Mouse (Mus musculus) brown adipose tissue, adult 24 weeks (tissue): ENCODE results near the gene Cep112. TPM values are rescaled to one million over a fixed set of nuclear protein-coding genes. Genes with fewer than 3 reads are reported as not detected.
A peak's percentile ranks its signal among the peaks of the same experiment; 100 is the strongest.

Experiments used
- H3K27ac ChIP-seq: fragments of 200-500 bp; replicated peaks from 2 replicates; pipeline ENCODE4 v1.5.1; 2012; ENCODE audit warnings: low read depth, mild to moderate bottlenecking, low read length
- H3K4me1 ChIP-seq: fragments of 200-500 bp; 2 replicates; pipeline ENCODE4 v1.6.1; 2012; ENCODE audit warnings: low read length, mixed read lengths; ENCODE audit not compliant: control insufficient read depth, insufficient read depth, insufficient read length
- H3K4me3 ChIP-seq: fragments of 200-500 bp; 2 replicates; pipeline ENCODE4 v1.5.1; 2012; ENCODE audit warnings: low read depth, mild to moderate bottlenecking, low read length, moderate library complexity; ENCODE audit not compliant: insufficient read depth
- polyA plus RNA-seq: library from polyadenylated mRNA; stranded (reverse); fragments of >200 nt; gene quantifications from 2 replicates; pipeline ENCODE4 v1.2.4, GENCODE M21; 2012; ENCODE audit not compliant: missing spikeins, insufficient read depth, insufficient read length

The Cep112 gene
- polyA plus RNA-seq, 1 experiment: 4.0 TPM

DNA sequence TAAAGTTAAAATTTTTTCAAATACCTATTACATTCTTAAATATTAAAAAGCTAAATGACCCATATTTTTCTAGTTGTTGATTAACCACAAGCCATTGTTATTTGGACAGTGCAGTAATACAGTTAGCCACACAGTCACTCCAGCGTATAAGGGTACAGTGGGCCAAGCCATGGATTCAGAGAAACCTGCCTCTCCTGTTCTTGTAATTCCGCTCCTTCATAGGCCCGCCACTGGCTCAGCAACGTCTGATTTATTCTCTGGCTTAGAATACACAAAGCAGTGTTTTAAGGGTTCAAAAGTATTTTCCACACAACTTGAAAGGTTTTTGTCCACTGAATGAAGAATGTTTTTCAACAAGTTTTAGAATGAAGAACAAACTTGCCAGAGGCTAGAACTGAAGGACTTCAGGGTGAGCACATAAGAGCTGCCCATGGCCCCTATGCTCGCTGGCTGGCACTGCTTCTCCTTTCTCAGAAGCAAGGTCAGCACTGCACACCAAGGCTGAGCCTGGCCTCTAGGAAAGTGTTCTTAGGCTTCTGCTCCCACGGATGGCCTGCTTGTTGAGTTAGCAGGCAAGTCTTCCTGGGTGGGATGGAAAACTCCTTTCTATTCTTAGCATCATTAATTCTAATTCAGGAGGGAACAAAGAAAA is 349.2 kb downstream of the Cep112 start:
- no peak overlapping the region for H3K27ac ChIP-seq
- H3K4me1 ChIP-seq: no peaks in the 10 kb centered on the region; the same call in 1 of the 2 replicates
- H3K4me3 ChIP-seq: no peak overlapping the region

DNA sequence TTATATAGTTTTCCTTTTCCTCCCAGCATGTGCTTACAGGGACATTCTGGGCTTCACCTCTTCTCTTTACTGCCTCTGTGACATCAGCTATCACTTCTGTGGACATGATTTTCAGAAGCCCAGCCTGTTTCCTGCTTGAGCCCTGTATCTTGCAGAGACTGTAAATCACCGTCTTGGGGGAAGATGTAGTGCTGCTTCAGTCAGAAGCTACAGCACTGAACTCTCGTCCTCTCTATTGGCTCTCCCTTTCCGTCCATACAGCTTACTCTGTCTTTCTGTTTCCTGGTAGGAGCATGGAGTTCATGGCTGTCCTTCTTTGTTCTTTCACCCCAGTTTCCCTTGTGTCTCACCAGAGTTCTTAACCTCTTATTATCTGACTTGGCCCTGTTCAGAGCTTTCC is 352.2 kb downstream of the Cep112 start:
- H3K4me1 ChIP-seq: no peaks in the 10 kb centered on the region
- H3K4me3 ChIP-seq: no peak overlapping the region
- no peak overlapping the region for H3K27ac ChIP-seq

DNA sequence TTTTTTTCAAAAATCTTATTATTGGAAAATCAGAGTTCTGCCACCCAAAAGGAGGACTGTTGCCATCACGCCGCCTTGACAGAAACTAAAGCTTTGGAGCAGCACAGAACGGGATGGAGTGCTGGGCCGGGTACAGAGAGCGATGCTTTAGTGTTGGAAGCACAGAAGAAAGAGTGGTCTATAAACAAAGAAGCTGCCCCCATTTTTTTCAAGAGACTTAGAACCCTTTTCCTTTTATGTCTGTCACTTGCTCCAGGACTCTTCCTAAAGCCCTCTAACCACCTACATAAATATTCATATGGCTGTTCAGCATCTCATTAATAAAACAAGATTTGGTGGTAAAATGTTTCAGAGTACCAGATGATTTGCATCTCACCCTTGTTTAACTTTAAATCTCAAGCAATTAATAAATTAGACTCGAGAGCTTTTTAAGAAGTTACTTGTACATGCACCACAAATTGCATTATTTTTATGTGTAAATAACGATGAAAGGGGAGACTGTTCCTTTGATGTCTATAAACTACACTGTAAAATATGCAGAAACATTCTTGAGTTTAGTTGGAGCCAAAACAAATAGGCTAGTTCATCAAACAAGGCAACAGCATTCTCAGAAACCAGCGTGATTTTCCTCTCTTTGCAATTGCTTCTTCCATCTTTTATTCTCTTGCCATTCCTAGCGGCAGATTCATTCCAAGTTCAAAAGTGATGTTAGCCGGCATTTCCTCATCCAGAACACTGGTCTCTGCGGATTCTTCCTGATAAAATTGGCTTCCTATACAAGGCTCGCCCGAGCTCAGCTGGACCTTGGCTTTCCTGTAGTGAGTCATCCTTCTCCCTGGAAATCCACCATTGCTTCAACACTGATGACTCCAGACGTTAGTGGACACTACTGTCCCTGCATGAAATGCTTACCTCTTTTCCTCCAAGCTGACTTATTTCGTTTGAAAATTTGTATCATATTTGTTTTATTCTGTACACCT is 355.6 kb downstream of the Cep112 start:
- no peak overlapping the region for H3K27ac ChIP-seq
- H3K4me3 ChIP-seq: no peak overlapping the region
- no peaks in the 10 kb centered on the region for H3K4me1 ChIP-seq

DNA sequence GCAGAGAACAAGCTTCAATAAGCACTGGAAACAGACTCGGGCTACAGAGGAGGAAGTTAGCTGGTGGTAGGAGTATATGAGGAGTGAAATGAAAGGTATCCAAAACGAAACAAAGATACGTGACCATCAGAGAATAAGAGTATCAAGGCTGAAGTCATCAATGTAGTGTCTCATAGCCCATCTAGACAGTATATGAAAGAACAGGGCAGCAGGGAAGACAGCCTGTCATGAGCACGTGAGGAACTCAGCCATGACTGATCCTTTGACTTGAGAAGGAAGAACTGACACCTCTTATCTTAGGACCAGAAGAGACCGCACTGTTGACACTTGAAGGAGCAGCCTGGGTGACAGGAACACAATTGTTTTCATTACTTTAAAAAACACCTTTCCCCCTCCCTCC is 373.4 kb downstream of the Cep112 start:
- Histone ChIP-seq H3K4me1 (no peaks in the 10 kb centered on the region), H3K27ac (no peak overlapping the region), H3K4me3 (no peak overlapping the region)

DNA sequence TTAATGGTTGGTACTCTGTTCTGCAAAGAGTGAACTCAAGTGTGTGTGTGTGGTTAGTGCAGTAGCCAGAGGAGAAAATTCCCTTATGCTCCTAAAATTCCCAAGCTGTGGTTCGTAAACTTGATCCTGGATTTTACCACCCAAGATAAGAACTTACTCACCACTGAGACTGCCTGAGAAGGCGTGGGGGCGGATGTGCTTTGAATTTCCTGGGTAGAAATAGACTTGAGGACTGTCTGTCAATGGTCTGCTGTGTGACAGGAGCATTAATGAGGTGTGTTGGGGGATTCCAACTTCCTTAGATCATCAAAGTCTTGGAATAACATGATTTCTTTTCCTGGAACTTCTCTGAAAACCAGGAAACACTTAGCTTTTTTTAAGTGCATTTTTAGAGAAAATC is 374.7 kb downstream of the Cep112 start:
- Histone ChIP-seq H3K27ac (no peak overlapping the region), H3K4me1 (no peaks in the 10 kb centered on the region), H3K4me3 (no peak overlapping the region)

DNA sequence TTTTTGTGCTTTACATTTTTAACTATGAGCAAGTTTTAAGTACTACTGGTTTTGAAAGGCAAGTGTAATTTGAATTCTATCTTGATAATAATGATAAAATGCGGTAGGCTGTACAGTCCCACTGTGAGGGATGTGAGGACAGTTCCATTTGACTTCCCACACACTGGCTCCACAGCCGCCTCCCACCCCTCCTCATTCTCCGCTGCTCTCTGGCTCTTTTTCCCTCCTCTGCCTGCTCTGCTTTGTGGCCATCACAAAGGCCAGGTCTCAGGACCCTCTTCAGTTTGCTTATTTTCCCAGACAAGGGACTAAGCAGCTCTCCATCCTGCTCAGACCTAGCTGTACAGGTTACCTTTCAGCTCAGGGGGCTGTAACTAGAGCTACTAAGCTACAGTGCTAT is 379.0 kb downstream of the Cep112 start:
- Histone ChIP-seq H3K4me3 (no peak overlapping the region), H3K27ac (no peak overlapping the region), H3K4me1 (no peaks in the 10 kb centered on the region)

DNA sequence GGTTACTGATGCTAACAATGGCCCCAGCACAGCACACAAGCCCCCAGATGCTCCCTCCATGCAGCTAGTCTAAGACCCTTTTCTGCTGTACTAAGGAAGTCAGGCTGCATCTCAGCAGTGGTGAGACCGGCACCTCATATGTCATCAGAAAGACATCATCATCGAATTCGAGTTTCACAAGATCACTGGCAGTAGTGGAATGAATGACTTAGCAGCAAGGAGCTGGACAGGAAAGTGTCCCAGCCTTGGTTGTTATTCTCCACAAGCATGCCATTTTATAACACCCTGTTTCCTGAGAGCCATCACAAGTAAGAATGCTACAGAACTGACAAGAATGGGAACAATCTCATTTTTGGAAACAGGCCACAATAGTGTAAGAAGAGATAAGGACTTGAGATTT is 381.0 kb downstream of the Cep112 start:
- no peak overlapping the region for H3K4me3 ChIP-seq
- H3K4me1 ChIP-seq: no peaks in the 10 kb centered on the region
- no peak overlapping the region for H3K27ac ChIP-seq

DNA sequence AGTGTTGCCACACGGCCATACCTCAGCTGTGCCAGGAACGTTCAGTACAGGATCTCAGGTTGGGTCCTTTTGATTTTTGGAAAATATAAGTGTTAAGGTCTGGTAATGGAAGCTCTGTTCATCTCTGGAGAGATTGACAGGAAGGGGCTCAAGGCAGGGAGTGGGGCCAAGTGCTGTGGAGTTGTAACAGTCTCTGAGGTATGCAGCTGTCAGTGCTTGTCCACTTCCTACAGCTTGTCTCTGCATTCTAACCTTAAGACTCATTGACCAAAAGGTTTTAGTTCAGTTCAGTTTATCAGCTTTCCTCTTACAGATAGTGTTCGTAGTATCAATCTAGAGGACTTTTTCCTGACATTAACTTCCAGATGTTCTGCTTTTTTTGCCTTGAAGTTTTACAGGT is 384.6 kb downstream of the Cep112 start:
- Histone ChIP-seq H3K4me3 (no peak overlapping the region), H3K4me1 (no peaks in the 10 kb centered on the region)

DNA sequence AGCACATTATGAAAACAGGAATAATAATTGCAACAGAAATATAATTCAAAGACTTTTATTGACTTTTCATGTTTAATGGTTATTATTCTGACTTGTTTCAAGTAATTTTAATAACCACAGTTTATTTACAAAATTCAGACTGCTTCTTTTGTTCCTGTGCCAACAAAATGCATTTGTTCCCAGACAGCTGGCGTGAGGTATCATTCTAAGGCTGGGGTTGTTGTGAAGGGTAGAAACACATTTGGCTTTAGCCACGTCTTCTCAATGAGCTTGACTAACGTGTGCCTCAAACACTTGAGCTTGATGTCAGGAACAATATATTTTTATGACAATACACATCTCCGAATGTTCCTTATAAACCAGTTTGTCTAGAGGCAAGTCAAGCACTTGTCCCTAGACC is 396.8 kb downstream of the Cep112 start:
- H3K27ac ChIP-seq: no peak overlapping the region
- H3K4me3 ChIP-seq: no peak overlapping the region
- no peaks in the 10 kb centered on the region for H3K4me1 ChIP-seq

More for the DNA sequence above, 384.6 kb downstream of the Cep112 start:
- no peak overlapping the region for H3K27ac ChIP-seq

DNA sequence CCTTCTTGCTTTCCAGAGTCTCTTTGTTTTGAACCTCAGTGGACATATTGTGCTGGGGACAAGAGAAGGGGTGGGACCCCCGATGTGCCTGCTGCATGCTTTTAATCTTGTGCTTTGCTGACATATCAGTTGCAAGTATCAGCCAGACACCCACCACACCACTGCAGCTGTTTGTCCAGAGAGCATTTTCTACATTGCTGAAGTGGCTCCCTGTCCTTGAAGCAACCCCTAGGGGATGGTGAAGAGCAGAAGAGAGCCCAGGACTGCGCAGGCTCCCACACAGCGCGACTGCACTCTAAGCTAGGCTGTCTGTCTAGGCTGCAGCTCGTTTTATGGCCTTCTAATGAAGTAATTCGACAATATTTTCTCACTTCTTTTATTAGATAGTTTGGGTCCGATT is 397.3 kb downstream of the Cep112 start:
- Histone ChIP-seq H3K27ac (no peak overlapping the region), H3K4me1 (no peaks in the 10 kb centered on the region), H3K4me3 (no peak overlapping the region)

DNA sequence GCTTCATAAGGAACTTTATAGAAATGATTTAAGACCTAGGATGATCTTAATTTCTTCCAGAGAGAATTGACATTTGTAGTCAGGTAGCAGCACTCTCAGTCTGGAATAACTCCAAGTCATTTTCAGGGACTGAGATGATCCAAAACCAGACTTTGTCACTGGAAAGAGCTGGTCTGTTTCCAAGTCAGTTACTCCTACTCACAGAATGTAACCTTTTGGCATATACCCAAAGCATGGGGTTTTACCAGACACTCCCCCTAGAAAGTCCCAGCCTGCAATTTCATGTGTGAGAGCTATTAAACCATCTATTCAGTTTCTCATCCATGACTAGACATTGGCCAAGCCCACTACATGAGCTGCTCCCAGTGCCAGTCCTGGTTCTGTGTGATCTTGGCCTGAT is 402.3 kb downstream of the Cep112 start:
- Histone ChIP-seq H3K4me3 (no peak overlapping the region), H3K4me1 (peaks cover 7% of the 10 kb centered on the region; the same call in 1 of the 2 replicates), H3K27ac (no peak overlapping the region)

DNA sequence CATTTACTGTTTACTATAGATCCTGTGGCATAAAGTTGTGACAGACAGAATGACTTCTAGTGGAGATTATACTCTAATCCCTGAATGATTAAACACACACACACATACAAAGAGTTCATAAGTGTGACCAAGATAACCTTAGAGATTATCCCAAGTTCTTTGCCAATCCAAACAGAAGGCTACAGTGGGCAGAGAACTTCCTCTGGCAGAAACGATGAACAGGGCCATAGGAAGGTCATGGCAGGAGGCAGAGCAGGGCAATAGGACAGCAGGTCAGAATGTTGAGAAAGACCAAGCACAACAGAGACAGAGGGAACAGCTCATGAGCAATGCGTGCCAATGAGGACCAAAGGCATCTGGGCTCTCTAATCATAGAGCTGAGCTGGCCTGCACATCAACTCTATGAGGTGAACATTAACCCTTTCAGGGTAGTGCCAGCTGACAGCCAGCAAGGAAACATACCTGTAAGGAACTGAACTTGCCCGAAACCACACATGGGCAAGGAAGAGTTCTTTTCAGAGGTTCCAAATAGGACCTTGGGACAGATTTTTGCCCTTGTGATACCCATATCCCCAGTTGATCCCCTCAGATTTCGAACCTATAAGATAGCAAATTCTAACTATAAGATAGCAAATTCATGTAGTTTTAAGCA is 403.5 kb downstream of the Cep112 start:
- Histone ChIP-seq H3K27ac (peak overlapping the region; percentile 21; the same call in 1 of the 2 replicates), H3K4me1 (peaks cover 7% of the 10 kb centered on the region; the same call in 1 of the 2 replicates), H3K4me3 (no peak overlapping the region)

DNA sequence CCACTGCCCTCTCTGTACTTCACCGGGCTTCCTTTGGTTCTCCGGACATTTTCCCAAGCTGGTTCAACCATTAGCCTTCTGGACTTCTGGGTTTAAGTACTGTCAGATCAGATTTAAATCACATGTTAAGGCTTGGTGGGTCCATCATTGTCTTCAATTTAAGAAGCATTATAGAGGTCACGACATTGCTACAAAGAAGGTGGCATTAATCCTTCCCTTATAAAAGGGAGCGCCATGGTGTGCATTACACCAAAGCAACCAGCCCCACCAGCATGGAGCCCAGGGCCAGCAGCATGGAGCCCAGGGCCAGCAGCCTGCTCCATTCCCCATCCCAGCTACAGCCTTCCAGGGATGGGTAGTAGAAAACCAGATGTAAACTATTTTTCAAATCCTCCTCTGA is 411.7 kb downstream of the Cep112 start:
- H3K4me1 ChIP-seq: no peaks in the 10 kb centered on the region
- no peak overlapping the region for H3K27ac ChIP-seq
- H3K4me3 ChIP-seq: no peak overlapping the region

DNA sequence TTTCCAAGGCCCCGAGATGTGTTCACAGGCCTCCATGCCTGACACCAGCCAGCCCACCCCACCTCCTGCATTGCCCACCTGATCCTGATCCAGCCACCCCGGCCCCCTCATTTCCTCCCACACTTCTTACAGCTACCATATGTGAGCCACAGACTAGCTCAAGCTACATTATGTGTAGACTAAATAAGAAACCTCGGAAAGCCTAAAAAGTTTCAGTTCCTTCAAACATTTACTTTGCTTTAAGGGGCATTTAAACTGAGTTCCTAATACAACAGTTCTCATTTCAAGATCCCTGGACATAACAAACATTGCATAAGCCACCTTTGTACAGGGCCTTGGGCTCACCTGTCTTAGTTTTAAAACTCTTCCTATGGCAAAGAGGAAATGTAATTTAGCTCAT is 415.2 kb downstream of the Cep112 start:
- no peak overlapping the region for H3K27ac ChIP-seq
- no peaks in the 10 kb centered on the region for H3K4me1 ChIP-seq
- H3K4me3 ChIP-seq: no peak overlapping the region

DNA sequence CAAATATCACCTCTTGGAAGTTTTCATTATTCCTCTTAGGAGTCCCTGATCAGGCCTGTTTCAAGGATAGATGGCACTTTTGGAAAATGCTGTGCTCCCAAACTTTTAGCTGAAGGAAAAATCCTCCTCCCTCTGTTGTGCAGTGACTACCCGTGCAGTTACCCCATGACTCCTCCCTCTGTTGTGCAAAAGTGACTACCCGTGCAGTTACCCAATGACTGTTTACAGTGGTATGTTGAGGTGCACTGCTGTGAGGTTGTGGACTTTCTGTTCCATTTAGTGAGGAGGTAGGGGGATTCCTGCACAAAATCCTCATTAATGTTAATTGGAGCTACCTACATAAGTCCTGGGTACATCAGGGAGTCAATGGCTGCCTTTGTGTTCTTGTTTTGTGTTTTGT is 417.8 kb downstream of the Cep112 start:
- H3K4me3 ChIP-seq: no peak overlapping the region
- H3K4me1 ChIP-seq: no peaks in the 10 kb centered on the region
- no peak overlapping the region for H3K27ac ChIP-seq
